Mouse (Mus musculus) thymus, postnatal 14 days (tissue): ENCODE measurements around the gene Ccdc187.

Source experiments
- DNase-seq: peaks from one replicate; pipeline ENCODE4 v3.0.0; 2021

Gene Ccdc187

DNA sequence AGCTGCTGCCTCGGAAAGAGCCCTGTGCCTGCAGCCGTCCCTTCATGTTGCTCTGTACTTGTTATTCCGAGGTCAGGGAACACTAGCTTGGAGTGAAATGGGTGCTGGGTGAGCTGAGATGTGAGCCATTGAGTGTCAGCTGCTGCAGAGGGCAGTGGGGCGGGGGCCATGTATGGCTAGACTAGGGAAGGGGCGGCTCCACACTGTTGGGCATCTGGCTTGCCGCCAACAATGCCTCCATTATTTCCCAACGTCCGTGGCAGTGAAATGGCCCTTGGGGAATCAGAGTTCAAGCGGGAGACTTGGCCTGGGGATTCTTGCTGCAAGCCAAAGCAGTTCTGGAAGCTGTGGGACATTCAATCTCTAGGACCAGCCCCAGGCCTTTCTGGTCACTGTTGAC is 86.8 kb downstream of the Ccdc187 start:
- no peak for DNase-seq

DNA sequence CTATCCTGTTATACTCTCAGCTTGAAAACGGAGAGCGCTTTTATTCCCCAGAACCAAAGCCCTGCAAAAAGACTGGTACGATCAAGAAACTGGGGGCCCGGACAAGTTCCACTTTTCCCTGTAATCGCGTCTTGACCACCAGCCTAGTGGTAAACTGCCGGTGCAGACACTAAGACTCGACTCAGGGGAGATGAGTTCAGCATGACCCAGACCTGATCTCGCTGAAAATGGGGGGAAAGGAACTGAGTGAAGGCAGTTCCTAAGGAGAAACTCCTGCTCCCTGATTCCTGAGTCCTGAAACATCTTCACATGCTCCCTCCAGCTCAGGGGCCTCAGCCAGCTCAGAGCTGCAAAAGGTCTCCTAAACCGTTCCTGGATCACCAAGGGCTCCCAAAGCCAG is 88.6 kb downstream of the Ccdc187 start:
- no peak for DNase-seq

- DNase-seq, result peak; percentile 23
Observed at GRCm38 (mm10) chr2:26205126-26205525, 89.2 kb downstream of the Ccdc187 start.

DNA sequence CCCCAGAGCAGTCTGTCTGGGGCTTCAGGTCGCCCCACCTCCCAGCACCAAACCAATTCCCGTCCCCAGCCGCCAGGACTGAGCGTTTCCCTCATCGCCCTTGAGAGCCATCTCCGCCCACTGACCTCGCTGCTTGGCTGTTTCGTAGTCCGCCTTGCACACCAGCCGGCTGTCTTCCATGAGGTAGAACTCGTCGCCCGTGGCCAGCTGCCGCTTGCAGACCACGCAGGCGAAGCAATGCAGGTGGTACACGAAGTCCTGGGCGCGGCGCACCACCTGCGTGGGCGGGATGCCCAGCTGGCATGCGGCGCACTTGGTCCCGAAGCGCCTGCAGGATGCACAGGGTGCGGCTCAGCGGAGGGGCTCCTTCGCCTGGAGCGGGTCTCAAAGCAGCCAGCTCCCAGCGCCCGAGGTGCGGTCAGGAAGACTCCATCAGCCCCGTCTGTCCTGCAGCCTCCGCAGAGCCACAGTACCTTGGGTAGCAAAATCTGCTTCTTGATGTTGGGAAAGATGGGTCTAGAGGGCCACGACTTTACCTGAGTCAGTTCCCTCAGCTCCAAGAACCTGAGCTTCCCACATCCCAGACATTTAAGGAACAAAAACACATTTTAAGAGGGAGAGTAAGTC is 91.4 kb downstream of the Ccdc187 start:
- no peak for DNase-seq

- DNase-seq, result no peak
Observed at GRCm38 (mm10) chr2:26201926-26202848, 92.2 kb downstream of the Ccdc187 start.

GRCm38 (mm10) chr2:26198488-26198887 is 95.9 kb downstream of the Ccdc187 start:
- DNase-seq, result no peak

- no peak for DNase-seq
Observed at GRCm38 (mm10) chr2:26194552-26195339, 99.6 kb downstream of the Ccdc187 start.
